Mouse (Mus musculus): ENCODE results near the gene Nploc4. TPM values are rescaled to one million over a fixed set of nuclear protein-coding genes. Genes with fewer than 3 reads are reported as not detected.
"Not testable (repeated sequence)": the region's sequence is repeated elsewhere in the genome, so short reads cannot be mapped to it uniquely, and the experiment has no call there.

The Nploc4 gene
- polyA plus RNA-seq, 1 experiment = 61.8 TPM

- peak overlapping the region; percentile 94 for H3ac ChIP-seq (ENCODE audit: control insufficient read depth, insufficient read length)
- H3K36me3 ChIP-seq (ENCODE audit: control insufficient read depth, insufficient read depth) = peaks cover 16% of the 10 kb centered on the region
- H3K79me2 ChIP-seq (ENCODE audit: control insufficient read depth, insufficient read depth) = peaks cover 33% of the 10 kb centered on the region
- H3K4me2 ChIP-seq (ENCODE audit: low read depth) = peak overlapping the region; percentile 99
- H3K4me3 ChIP-seq = peak overlapping the region; percentile 97
- no peaks in the 10 kb centered on the region for H3K27me3 ChIP-seq (ENCODE audit: control insufficient read depth, insufficient read depth, insufficient read length)
- peak; percentile 32 for TF ChIP-seq POLR2A (IDR thresholded peaks at IDR 0.05; ENCODE audit: insufficient read length, low read depth)
- TF ChIP-seq POLR2AphosphoS2 (IDR thresholded peaks at IDR 0.05; ENCODE audit: insufficient read length, low read depth) = peak; percentile 53
- no peak for TF ChIP-seq CEBPB (IDR thresholded peaks at IDR 0.05; ENCODE audit: insufficient read depth, poor library complexity, severe bottlenecking)
- TF ChIP-seq SRF (IDR thresholded peaks at IDR 0.05; ENCODE audit: control insufficient read depth, insufficient read length, low read depth) = no peak
- peak; percentile 80 for TF ChIP-seq USF1 (IDR thresholded peaks at IDR 0.05; ENCODE audit: low read depth)
- TF ChIP-seq REST (IDR thresholded peaks at IDR 0.05; ENCODE audit: insufficient read depth, insufficient read length) = peak; percentile 7
- no peak for TF ChIP-seq TCF12 (IDR thresholded peaks at IDR 0.05; ENCODE audit: insufficient read depth, poor library complexity, severe bottlenecking)
- no peak for TF ChIP-seq E2F4 (IDR thresholded peaks at IDR 0.05; ENCODE audit: insufficient read depth)
Measured at GRCm38 (mm10) chr11:120348684-120349370, 88.7 kb downstream of the Nploc4 start.

- Histone ChIP-seq H3K79me2 (ENCODE audit: control insufficient read depth, insufficient read depth) (peaks cover 33% of the 10 kb centered on the region), H3K4me3 (peak within 1 kb of the TSS; percentile 97), H3ac (ENCODE audit: control insufficient read depth, insufficient read length) (peak within 1 kb of the TSS; percentile 94), H3K36me3 (ENCODE audit: control insufficient read depth, insufficient read depth) (peaks cover 16% of the 10 kb centered on the region), H3K4me2 (ENCODE audit: low read depth) (peak within 1 kb of the TSS; percentile 99), H3K27me3 (ENCODE audit: control insufficient read depth, insufficient read depth, insufficient read length) (no peaks in the 10 kb centered on the region)
- TF ChIP-seq POLR2AphosphoS2 (IDR thresholded peaks at IDR 0.05; ENCODE audit: insufficient read length, low read depth) = peak; percentile 83
- TF ChIP-seq REST (IDR thresholded peaks at IDR 0.05; ENCODE audit: insufficient read depth, insufficient read length) = no peak
- no peak for TF ChIP-seq TCF12 (IDR thresholded peaks at IDR 0.05; ENCODE audit: insufficient read depth, poor library complexity, severe bottlenecking)
- TF ChIP-seq MYOG (IDR thresholded peaks at IDR 0.05; ENCODE audit: control insufficient read depth in 1 of 3, insufficient read depth in 1 of 3, insufficient read length in 2 of 3, low read depth in 2 of 3) = no peak
- TF ChIP-seq USF1 (IDR thresholded peaks at IDR 0.05; ENCODE audit: low read depth) = peak; percentile 32
- TF ChIP-seq MAX (IDR thresholded peaks at IDR 0.05; ENCODE audit: low read depth) = no peak
- TF ChIP-seq CEBPB (IDR thresholded peaks at IDR 0.05; ENCODE audit: insufficient read depth, poor library complexity, severe bottlenecking) = no peak
- TF ChIP-seq MYOD1 (IDR thresholded peaks at IDR 0.05; ENCODE audit: control insufficient read depth in 1 of 3, insufficient read length in 2 of 3, low read depth in 2 of 3) = peak in 1 of 3 experiments; percentile 8
- TF ChIP-seq E2F4 (IDR thresholded peaks at IDR 0.05; ENCODE audit: insufficient read depth) = no peak
- peak; percentile 59 for TF ChIP-seq POLR2A (IDR thresholded peaks at IDR 0.05; ENCODE audit: insufficient read length, low read depth)
- peak; percentile 90 for TF ChIP-seq SRF (IDR thresholded peaks at IDR 0.05; ENCODE audit: control insufficient read depth, insufficient read length, low read depth)
- no peak for TF ChIP-seq TCF3 (IDR thresholded peaks at IDR 0.05; ENCODE audit: insufficient read length, low read depth)
Measured at GRCm38 (mm10) chr11:120347791-120348683, 89.5 kb downstream of the Nploc4 start, which contains the start of gene Actg1. Gene Actg1, minus strand, starts transcription at chr11:120348542.

- Histone ChIP-seq H3K4me2 (ENCODE audit: low read depth) (peak overlapping the region; percentile 58), H3ac (ENCODE audit: control insufficient read depth, insufficient read length) (peak overlapping the region; percentile 94), H3K36me3 (ENCODE audit: control insufficient read depth, insufficient read depth) (peaks cover 16% of the 10 kb centered on the region), H3K79me2 (ENCODE audit: control insufficient read depth, insufficient read depth) (peaks cover 33% of the 10 kb centered on the region), H3K27me3 (ENCODE audit: control insufficient read depth, insufficient read depth, insufficient read length) (no peaks in the 10 kb centered on the region), H3K4me3 (peak overlapping the region; percentile 97)
- TF ChIP-seq MYOG (IDR thresholded peaks at IDR 0.05; ENCODE audit: control insufficient read depth in 1 of 3, insufficient read depth in 1 of 3, insufficient read length in 2 of 3, low read depth in 2 of 3) (no peak), MYOD1 (IDR thresholded peaks at IDR 0.05; ENCODE audit: control insufficient read depth in 1 of 3, insufficient read length in 2 of 3, low read depth in 2 of 3) (no peak), MAX (IDR thresholded peaks at IDR 0.05; ENCODE audit: low read depth) (no peak), POLR2AphosphoS2 (IDR thresholded peaks at IDR 0.05; ENCODE audit: insufficient read length, low read depth) (no peak), E2F4 (IDR thresholded peaks at IDR 0.05; ENCODE audit: insufficient read depth) (no peak), CEBPB (IDR thresholded peaks at IDR 0.05; ENCODE audit: insufficient read depth, poor library complexity, severe bottlenecking) (no peak), SRF (IDR thresholded peaks at IDR 0.05; ENCODE audit: control insufficient read depth, insufficient read length, low read depth) (no peak), USF1 (IDR thresholded peaks at IDR 0.05; ENCODE audit: low read depth) (no peak), REST (IDR thresholded peaks at IDR 0.05; ENCODE audit: insufficient read depth, insufficient read length) (no peak), POLR2A (IDR thresholded peaks at IDR 0.05; ENCODE audit: insufficient read length, low read depth) (no peak), TCF12 (IDR thresholded peaks at IDR 0.05; ENCODE audit: insufficient read depth, poor library complexity, severe bottlenecking) (no peak), TCF3 (IDR thresholded peaks at IDR 0.05; ENCODE audit: insufficient read length, low read depth) (no peak)
Measured at GRCm38 (mm10) chr11:120347301-120347700, 90.2 kb downstream of the Nploc4 start.

DNA sequence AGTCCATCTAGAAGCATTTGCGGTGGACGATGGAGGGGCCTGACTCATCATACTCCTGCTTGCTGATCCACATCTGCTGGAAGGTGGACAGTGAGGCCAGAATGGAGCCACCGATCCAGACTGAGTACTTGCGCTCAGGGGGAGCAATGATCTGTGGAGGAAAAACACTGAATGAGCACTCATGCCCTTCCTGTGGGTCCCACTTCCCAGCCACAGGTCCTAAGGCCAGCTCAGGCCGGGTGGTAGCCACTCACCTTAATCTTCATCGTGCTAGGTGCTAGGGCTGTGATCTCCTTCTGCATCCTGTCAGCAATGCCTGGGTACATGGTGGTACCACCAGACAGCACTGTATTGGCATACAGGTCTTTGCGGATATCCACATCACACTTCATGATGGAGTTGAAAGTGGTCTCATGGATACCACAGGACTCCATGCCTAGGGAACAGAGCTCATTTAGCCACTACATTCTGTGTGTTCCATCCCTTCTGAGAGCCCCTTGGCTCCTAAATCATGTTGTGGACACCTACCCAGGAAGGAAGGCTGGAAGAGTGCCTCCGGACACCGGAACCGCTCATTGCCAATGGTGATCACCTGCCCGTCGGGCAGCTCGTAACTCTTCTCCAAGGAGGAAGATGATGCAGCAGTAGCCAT is 91.0 kb downstream of the Nploc4 start:
- H3K4me2 ChIP-seq (ENCODE audit: low read depth) = peak overlapping the region; percentile 79
- peak overlapping the region; percentile 97 for H3K4me3 ChIP-seq
- peaks cover 33% of the 10 kb centered on the region for H3K79me2 ChIP-seq (ENCODE audit: control insufficient read depth, insufficient read depth)
- peaks cover 16% of the 10 kb centered on the region for H3K36me3 ChIP-seq (ENCODE audit: control insufficient read depth, insufficient read depth)
- H3K27me3 ChIP-seq (ENCODE audit: control insufficient read depth, insufficient read depth, insufficient read length) = not testable (repeated sequence)
- TF ChIP-seq POLR2AphosphoS2 (IDR thresholded peaks at IDR 0.05; ENCODE audit: insufficient read length, low read depth) = peak; percentile 19
- peak; percentile 24 for TF ChIP-seq POLR2A (IDR thresholded peaks at IDR 0.05; ENCODE audit: insufficient read length, low read depth)
- H3ac ChIP-seq (ENCODE audit: control insufficient read depth, insufficient read length) = peak overlapping the region; percentile 94

Measured in myocyte (in vitro differentiated cells).